Mouse (Mus musculus): ENCODE measurements at regions not wholly inside any gene's neighbourhood (a gene's known extent, or its start where the extent isn't known, plus 50 kb on each side); places are given as distances from the start of the nearest gene placed in this dataset.

- H3K4me2 ChIP-seq (replicated peaks; ENCODE audit: low read depth, low read length): no peak overlapping the region
- H3K9ac ChIP-seq (replicated peaks; ENCODE audit: low read length): no peak overlapping the region
- ATAC-seq (ENCODE audit: low FRiP score, low TSS enrichment): 0 out of 2 replicates have a peak, but pooled peaks have one; percentile 57
- no peak overlapping the region for H3K27ac ChIP-seq (ENCODE audit: low read length)
- H3K36me3 ChIP-seq (ENCODE audit: insufficient read depth, low read length): no peaks in the 10 kb centered on the region
- no peaks in the 10 kb centered on the region for H3K9me3 ChIP-seq (ENCODE audit: low read length)
- no peaks in the 10 kb centered on the region for H3K27me3 ChIP-seq (ENCODE audit: insufficient read depth, low read length)
- H3K4me1 ChIP-seq (ENCODE audit: insufficient read depth, low read length): 0 out of 2 replicates have a peak, but pooled peaks cover 4% of the 10 kb centered on the region
- 55% methylated on average over 6 of the region's 6 CpGs for WGBS
- H3K4me3 ChIP-seq (ENCODE audit: low read length): no peak overlapping the region
These were observed 155.6 kb upstream of the Actbl2 start for GRCm38 (mm10) chr13:111099252-111099651.

DNA sequence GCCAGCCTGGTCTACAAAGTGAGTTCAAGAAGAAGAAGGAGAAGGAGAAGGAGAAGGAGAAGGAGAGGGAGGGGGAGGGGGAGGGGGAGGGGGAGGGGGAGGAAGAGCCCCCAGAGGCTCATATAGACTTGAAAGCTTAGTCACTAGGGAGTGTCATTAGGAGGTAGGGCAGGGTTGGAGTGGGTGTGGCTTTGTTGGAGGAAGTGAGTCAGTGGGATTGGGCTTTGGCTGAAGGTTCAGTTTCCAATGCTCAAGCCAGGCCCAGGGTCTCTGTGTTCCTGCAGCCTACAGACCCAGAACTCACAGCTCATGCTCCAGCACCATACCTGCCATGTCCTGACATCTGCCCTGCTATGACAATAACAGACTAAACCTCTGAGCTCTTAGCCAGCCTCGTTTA is 154.4 kb upstream of the Actbl2 start:
- Histone ChIP-seq H3K4me2 (replicated peaks; ENCODE audit: low read depth, low read length) (no peak overlapping the region), H3K27ac (ENCODE audit: low read length) (no peak overlapping the region), H3K4me1 (ENCODE audit: insufficient read depth, low read length) (0 out of 2 replicates have a peak, but pooled peaks cover 4% of the 10 kb centered on the region), H3K27me3 (ENCODE audit: insufficient read depth, low read length) (no peaks in the 10 kb centered on the region), H3K9me3 (ENCODE audit: low read length) (no peaks in the 10 kb centered on the region), H3K4me3 (ENCODE audit: low read length) (no peak overlapping the region), H3K9ac (replicated peaks; ENCODE audit: low read length) (no peak overlapping the region), H3K36me3 (ENCODE audit: insufficient read depth, low read length) (no peaks in the 10 kb centered on the region)
- no peak for ATAC-seq (ENCODE audit: low FRiP score, low TSS enrichment)
- 86% methylated on average over 1 of the region's 1 CpGs for WGBS

DNA sequence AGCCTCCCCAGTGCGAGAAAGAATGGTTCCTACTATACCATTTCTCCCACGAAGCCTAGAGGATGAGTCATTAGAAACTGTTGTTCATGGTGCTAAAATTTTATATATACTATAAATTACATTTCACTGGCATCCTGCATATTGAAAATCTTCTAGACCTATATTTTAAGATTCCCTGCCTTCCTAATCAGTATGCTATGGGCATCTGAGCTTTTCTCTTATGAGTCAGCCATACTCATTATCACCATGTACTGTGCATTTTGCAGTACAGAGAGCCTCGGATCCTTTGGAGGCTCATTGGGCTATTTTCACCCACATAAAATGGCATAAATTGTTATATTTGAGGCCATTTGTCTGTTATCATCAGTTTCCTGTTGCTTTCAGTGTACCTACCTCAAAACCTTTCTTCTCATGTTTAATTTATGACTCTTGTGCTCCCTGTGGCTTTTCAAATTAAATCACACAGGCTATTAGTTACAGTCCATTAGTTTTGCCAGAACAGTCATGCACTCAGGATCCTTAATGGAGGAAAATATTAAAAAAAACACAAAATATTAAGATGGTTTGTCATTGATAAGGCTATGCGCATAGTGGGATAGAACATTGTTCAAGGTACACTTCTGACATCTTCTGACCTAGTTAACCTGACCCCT is 150.1 kb upstream of the Actbl2 start:
- 56% methylated on average over 4 of the region's 4 CpGs for WGBS
- Histone ChIP-seq H3K9me3 (ENCODE audit: low read length) (no peaks in the 10 kb centered on the region), H3K9ac (replicated peaks; ENCODE audit: low read length) (no peak overlapping the region), H3K27me3 (ENCODE audit: insufficient read depth, low read length) (no peaks in the 10 kb centered on the region), H3K27ac (ENCODE audit: low read length) (no peak overlapping the region), H3K4me2 (replicated peaks; ENCODE audit: low read depth, low read length) (no peak overlapping the region), H3K4me1 (ENCODE audit: insufficient read depth, low read length) (no peaks in the 10 kb centered on the region), H3K4me3 (ENCODE audit: low read length) (no peak overlapping the region), H3K36me3 (ENCODE audit: insufficient read depth, low read length) (no peaks in the 10 kb centered on the region)
- ATAC-seq (ENCODE audit: low FRiP score, low TSS enrichment): 0 out of 2 replicates have a peak, but pooled peaks have one; percentile 15

DNA sequence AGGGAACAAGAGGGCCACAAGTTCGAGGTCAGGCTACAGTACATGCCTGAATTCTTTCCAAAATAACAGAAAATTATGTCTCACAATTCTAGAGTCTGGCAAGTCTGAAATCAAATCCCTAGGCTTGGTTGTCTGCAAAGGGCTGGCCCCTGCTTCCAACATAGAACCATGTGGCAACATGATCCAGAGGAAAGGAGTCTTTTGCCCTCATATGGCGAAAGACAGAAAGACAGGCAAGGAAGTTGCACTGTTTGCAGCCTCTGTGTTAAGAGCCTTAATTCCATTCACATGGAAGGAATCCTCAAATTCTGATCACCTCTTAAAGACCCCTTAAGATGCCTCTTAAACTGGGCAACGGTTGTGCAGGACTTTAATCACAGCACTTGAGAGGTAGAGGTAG is 123.7 kb upstream of the Actbl2 start:
- H3K4me3 ChIP-seq (ENCODE audit: low read length): no peak overlapping the region
- H3K9me3 ChIP-seq (ENCODE audit: low read length): no peaks in the 10 kb centered on the region
- H3K36me3 ChIP-seq (ENCODE audit: insufficient read depth, low read length): no peaks in the 10 kb centered on the region
- no peaks in the 10 kb centered on the region for H3K27me3 ChIP-seq (ENCODE audit: insufficient read depth, low read length)
- 76% methylated on average over 3 of the region's 3 CpGs for WGBS
- H3K4me2 ChIP-seq (replicated peaks; ENCODE audit: low read depth, low read length): no peak overlapping the region
- H3K27ac ChIP-seq (ENCODE audit: low read length): no peak overlapping the region
- ATAC-seq (ENCODE audit: low FRiP score, low TSS enrichment): no peak
- no peak overlapping the region for H3K9ac ChIP-seq (replicated peaks; ENCODE audit: low read length)
- no peaks in the 10 kb centered on the region for H3K4me1 ChIP-seq (ENCODE audit: insufficient read depth, low read length)

DNA sequence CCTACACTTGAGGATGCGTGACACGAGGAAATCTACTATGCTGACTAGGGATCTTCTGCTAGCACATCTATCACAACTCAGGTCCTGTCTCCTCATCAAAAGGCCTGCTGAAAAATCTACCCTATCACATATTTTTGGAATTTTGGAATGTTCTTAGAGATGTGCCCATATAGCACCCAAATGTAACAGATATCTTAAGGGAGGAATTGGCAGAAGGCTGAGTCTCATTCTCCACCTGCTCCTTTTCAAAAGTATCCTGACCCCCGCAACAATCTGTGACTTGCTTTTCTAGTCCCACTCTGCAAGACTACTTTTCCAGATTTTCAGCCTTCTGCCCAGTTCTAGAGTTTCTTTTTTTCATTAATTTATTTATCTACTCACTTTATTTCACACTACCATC is 118.4 kb upstream of the Actbl2 start:
- 85% methylated on average over 3 of the region's 3 CpGs for WGBS
- Histone ChIP-seq H3K9ac (replicated peaks; ENCODE audit: low read length) (no peak overlapping the region), H3K9me3 (ENCODE audit: low read length) (no peaks in the 10 kb centered on the region), H3K36me3 (ENCODE audit: insufficient read depth, low read length) (no peaks in the 10 kb centered on the region), H3K27me3 (ENCODE audit: insufficient read depth, low read length) (no peaks in the 10 kb centered on the region), H3K27ac (ENCODE audit: low read length) (no peak overlapping the region), H3K4me2 (replicated peaks; ENCODE audit: low read depth, low read length) (no peak overlapping the region), H3K4me3 (ENCODE audit: low read length) (no peak overlapping the region), H3K4me1 (ENCODE audit: insufficient read depth, low read length) (no peaks in the 10 kb centered on the region)
- ATAC-seq (ENCODE audit: low FRiP score, low TSS enrichment): no peak

DNA sequence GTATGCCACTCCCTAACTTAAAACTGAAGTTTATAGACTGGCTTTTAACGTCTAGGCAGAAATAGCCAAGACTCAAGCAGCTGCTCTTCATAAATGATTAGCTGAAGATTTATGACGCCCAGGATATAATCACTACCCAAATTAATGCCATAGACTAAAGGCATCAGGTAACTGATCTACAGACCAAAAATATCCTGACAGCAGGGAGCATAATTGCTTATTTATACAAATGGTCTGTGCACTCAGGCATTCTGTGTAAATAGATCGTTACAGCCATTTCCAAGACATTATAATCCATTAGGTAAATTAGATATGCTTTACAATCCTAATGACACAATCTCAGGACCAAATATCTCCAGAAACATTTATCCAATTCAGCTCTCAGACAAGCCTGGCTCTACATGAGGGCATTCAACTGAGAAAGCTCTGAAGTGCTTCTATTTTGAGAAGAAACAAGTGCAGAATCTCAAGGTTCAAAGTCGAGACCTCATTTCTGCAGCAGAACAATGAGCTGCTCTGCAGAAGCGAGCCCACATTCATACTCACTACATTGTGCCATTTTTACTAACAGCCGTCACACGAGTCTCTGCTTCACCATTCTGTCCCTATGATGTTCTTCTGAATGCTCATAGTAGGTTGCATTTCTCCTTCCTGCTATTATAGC is 111.9 kb upstream of the Actbl2 start:
- Histone ChIP-seq H3K9me3 (ENCODE audit: low read length) (no peaks in the 10 kb centered on the region), H3K4me2 (replicated peaks; ENCODE audit: low read depth, low read length) (no peak overlapping the region)
- 64% methylated on average over 7 of the region's 7 CpGs for WGBS

GRCm38 (mm10) chr13:111144721-111145120 is 110.1 kb upstream of the Actbl2 start:
- no peaks in the 10 kb centered on the region for H3K9me3 ChIP-seq (ENCODE audit: low read length)
- 80% methylated on average over 3 of the region's 3 CpGs for WGBS
- H3K36me3 ChIP-seq (ENCODE audit: insufficient read depth, low read length): no peaks in the 10 kb centered on the region
- H3K4me3 ChIP-seq (ENCODE audit: low read length): no peak overlapping the region
- H3K4me2 ChIP-seq (replicated peaks; ENCODE audit: low read depth, low read length): no peak overlapping the region
- H3K27ac ChIP-seq (ENCODE audit: low read length): no peak overlapping the region
- no peak for ATAC-seq (ENCODE audit: low FRiP score, low TSS enrichment)
- H3K4me1 ChIP-seq (ENCODE audit: insufficient read depth, low read length): no peaks in the 10 kb centered on the region
- no peaks in the 10 kb centered on the region for H3K27me3 ChIP-seq (ENCODE audit: insufficient read depth, low read length)
- H3K9ac ChIP-seq (replicated peaks; ENCODE audit: low read length): no peak overlapping the region

More for the DNA sequence above, 111.9 kb upstream of the Actbl2 start:
- ATAC-seq (ENCODE audit: low FRiP score, low TSS enrichment): peak; percentile 54; the same call in 1 of the 2 replicates
- Histone ChIP-seq H3K27ac (ENCODE audit: low read length) (no peak overlapping the region), H3K4me3 (ENCODE audit: low read length) (no peak overlapping the region), H3K36me3 (ENCODE audit: insufficient read depth, low read length) (no peaks in the 10 kb centered on the region), H3K9ac (replicated peaks; ENCODE audit: low read length) (no peak overlapping the region), H3K4me1 (ENCODE audit: insufficient read depth, low read length) (no peaks in the 10 kb centered on the region), H3K27me3 (ENCODE audit: insufficient read depth, low read length) (no peaks in the 10 kb centered on the region)

GRCm38 (mm10) chr13:111157921-111158638 is 96.7 kb upstream of the Actbl2 start:
- Histone ChIP-seq H3K36me3 (ENCODE audit: insufficient read depth, low read length) (no peaks in the 10 kb centered on the region), H3K9me3 (ENCODE audit: low read length) (no peaks in the 10 kb centered on the region), H3K4me2 (replicated peaks; ENCODE audit: low read depth, low read length) (peak overlapping the region; percentile 17), H3K4me1 (ENCODE audit: insufficient read depth, low read length) (peaks cover 7% of the 10 kb centered on the region), H3K4me3 (ENCODE audit: low read length) (no peak overlapping the region), H3K27ac (ENCODE audit: low read length) (peak overlapping the region; percentile 73), H3K27me3 (ENCODE audit: insufficient read depth, low read length) (no peaks in the 10 kb centered on the region), H3K9ac (replicated peaks; ENCODE audit: low read length) (no peak overlapping the region)
- WGBS: 19% methylated on average over 14 of the region's 14 CpGs
- peak; percentile 81 for ATAC-seq (ENCODE audit: low FRiP score, low TSS enrichment)

- Histone ChIP-seq H3K9ac (replicated peaks; ENCODE audit: low read length) (no peak overlapping the region), H3K4me2 (replicated peaks; ENCODE audit: low read depth, low read length) (no peak overlapping the region), H3K27ac (ENCODE audit: low read length) (no peak overlapping the region), H3K27me3 (ENCODE audit: insufficient read depth, low read length) (no peaks in the 10 kb centered on the region), H3K4me3 (ENCODE audit: low read length) (no peak overlapping the region), H3K9me3 (ENCODE audit: low read length) (no peaks in the 10 kb centered on the region), H3K4me1 (ENCODE audit: insufficient read depth, low read length) (peaks cover 7% of the 10 kb centered on the region), H3K36me3 (ENCODE audit: insufficient read depth, low read length) (no peaks in the 10 kb centered on the region)
- no peak for ATAC-seq (ENCODE audit: low FRiP score, low TSS enrichment)
These were observed 95.3 kb upstream of the Actbl2 start for GRCm38 (mm10) chr13:111159498-111159897.

GRCm38 (mm10) chr13:111165538-111165937 is 89.3 kb upstream of the Actbl2 start:
- no peak overlapping the region for H3K27ac ChIP-seq (ENCODE audit: low read length)
- no peaks in the 10 kb centered on the region for H3K27me3 ChIP-seq (ENCODE audit: insufficient read depth, low read length)
- H3K4me2 ChIP-seq (replicated peaks; ENCODE audit: low read depth, low read length): no peak overlapping the region
- no peak overlapping the region for H3K9ac ChIP-seq (replicated peaks; ENCODE audit: low read length)
- WGBS: 58% methylated on average over 2 of the region's 2 CpGs
- H3K4me3 ChIP-seq (ENCODE audit: low read length): no peak overlapping the region
- no peaks in the 10 kb centered on the region for H3K36me3 ChIP-seq (ENCODE audit: insufficient read depth, low read length)
- no peaks in the 10 kb centered on the region for H3K4me1 ChIP-seq (ENCODE audit: insufficient read depth, low read length)
- no peak for ATAC-seq (ENCODE audit: low FRiP score, low TSS enrichment)
- H3K9me3 ChIP-seq (ENCODE audit: low read length): no peaks in the 10 kb centered on the region
